Mouse (Mus musculus): Measurements from ENCODE around the gene BC051142.

DNA sequence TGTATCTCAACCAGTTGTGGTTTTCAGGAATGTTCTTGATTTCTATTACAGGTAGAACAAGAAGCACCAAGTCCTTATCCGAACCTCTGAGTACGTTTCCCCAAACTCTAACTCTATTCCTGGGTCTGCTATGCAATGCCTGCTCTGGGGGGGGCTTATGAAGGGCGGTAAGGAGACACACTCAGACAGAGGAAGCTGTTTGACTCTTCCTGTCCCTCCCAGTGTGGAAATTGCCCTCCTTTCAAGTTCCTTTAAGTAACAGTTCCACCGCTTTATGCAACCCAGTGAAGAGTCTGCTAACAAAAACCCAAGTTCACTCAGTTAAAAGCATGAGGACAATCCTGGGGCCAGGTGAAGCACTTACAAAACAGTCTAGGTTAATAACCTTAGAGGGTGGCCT is 38.5 kb downstream of the BC051142 start:
- no peak for TF ChIP-seq TAL1 (IDR thresholded peaks at IDR 0.05; ENCODE audit: low read length)
- TF ChIP-seq GATA1 (IDR thresholded peaks at IDR 0.05; ENCODE audit: low read length): no peak

Measured in erythroblast, embryonic 14.5 days (primary cell).